Mouse (Mus musculus): Measurements from ENCODE around the gene Olfr149.

GRCm38 (mm10) chr9:39654756-39655396 is 52.0 kb downstream of the Olfr149 start:
- no peak for TF ChIP-seq CTCF (IDR thresholded peaks at IDR 0.05; ENCODE audit: low read depth)
- TF ChIP-seq EP300 (IDR thresholded peaks at IDR 0.05; ENCODE audit: low read depth), result no peak
